Mouse (Mus musculus): Measurements from ENCODE around the gene Slc4a5. TPM values are rescaled to one million over a fixed set of nuclear protein-coding genes. Genes with fewer than 3 reads are reported as not detected.

Slc4a5 gene
- total RNA-seq (2012; rRNA removed), result 100 and 104 TPM in 2 replicates

DNA sequence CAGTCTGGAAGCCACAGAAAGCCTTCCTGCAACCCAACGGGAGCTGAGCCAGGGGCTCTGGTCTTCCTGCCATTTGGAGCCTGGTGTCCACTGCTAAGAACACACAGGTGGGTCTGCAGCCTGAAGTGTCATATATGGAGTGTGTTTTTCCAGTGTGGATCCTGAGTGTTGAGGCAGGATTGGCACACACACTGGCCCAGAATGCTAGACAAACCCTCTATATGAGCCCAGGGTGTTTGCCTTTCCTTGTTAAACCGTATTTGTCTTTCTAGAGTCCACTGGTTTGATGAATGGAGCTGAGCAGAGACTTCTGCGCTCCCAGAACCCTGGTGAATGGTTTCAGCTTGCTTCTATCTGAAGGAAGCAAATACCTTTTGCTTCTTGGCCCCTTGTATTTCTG is at the start of gene Slc4a5:
Slc4a5 (plus strand) TSS at position 15 of the 400 bp plus-strand sequence.
- Histone ChIP-seq H3K27ac (ENCODE audit: insufficient read depth, low read depth, low read length, poor library complexity, severe bottlenecking) (no peak within 1 kb of the TSS), H3K9ac (ENCODE audit: insufficient read depth, low read depth, low read length, poor library complexity, severe bottlenecking) (no peak within 1 kb of the TSS), H3K4me3 (ENCODE audit: insufficient read depth in 1 of 2, low read depth in 1 of 2, low read length in 2 of 2, poor library complexity in 1 of 2, severe bottlenecking in 1 of 2) (no peak within 1 kb of the TSS), H3K9me3 (ENCODE audit: control insufficient read depth, insufficient read depth, low read depth, low read length) (no peaks in the 10 kb centered on the region), H3K36me3 (ENCODE audit: control insufficient read depth, insufficient read depth, low read length, poor library complexity, severe bottlenecking) (no peaks in the 10 kb centered on the region), H3K4me1 (ENCODE audit: control insufficient read depth in 2 of 2, insufficient read depth in 2 of 2, low read length in 2 of 2, poor library complexity in 1 of 2) (no peaks in the 10 kb centered on the region)
- in situ Hi-C loops (cut with MboI; ENCODE audit: low sequenced_read_pairs in 2 of 2, unreplicated experiment in 2 of 2), result loop anchor here in 1 of 2 experiments (10.0 kb wide), 1 partner anchor 55 kb away; no protein-coding TSS in a partner anchor
- TF ChIP-seq MAFK (IDR thresholded peaks at IDR 0.05; ENCODE audit: insufficient read depth, low read depth, low read length) (no peak), ZC3H11A (IDR thresholded peaks at IDR 0.05; ENCODE audit: borderline replicate concordance, low read depth, low read length) (no peak), ZNF384 (IDR thresholded peaks at IDR 0.05; ENCODE audit: low read depth, low read length) (no peak), CHD2 (IDR thresholded peaks at IDR 0.05; ENCODE audit: low read depth, low read length) (no peak), HCFC1 (IDR thresholded peaks at IDR 0.05; ENCODE audit: borderline replicate concordance, insufficient read depth, low read length) (no peak)
- no peak for DNase-seq (ENCODE audit: low read depth, low spot score)

DNA sequence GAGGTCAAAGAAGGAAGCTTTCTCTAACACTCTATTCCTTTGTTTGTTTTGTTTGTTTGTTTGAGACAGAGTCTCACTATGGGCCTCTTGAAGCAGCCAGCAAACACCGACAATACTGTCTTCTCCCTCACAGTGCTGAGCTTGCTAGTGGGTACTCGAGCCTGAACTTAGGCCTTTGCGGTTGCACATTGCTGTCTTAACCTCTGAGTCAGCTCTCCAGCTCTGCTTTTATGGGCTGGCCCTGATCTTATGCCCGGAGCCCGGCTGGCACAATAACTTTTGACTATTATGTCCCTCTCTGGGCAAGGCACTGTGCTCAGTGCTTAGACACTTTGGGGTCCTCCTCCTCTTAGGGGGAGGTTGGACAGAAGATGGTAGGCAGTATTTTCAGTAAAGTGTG is 49.8 kb upstream of the Slc4a5 start:
- Histone ChIP-seq H3K4me3 (ENCODE audit: insufficient read depth in 1 of 2, low read depth in 1 of 2, low read length in 2 of 2, poor library complexity in 1 of 2, severe bottlenecking in 1 of 2) (no peak overlapping the region), H3K36me3 (ENCODE audit: control insufficient read depth, insufficient read depth, low read length, poor library complexity, severe bottlenecking) (no peaks in the 10 kb centered on the region), H3K27ac (ENCODE audit: insufficient read depth, low read depth, low read length, poor library complexity, severe bottlenecking) (no peak overlapping the region), H3K9ac (ENCODE audit: insufficient read depth, low read depth, low read length, poor library complexity, severe bottlenecking) (no peak overlapping the region), H3K4me1 (ENCODE audit: control insufficient read depth in 2 of 2, insufficient read depth in 2 of 2, low read length in 2 of 2, poor library complexity in 1 of 2) (no peaks in the 10 kb centered on the region), H3K9me3 (ENCODE audit: control insufficient read depth, insufficient read depth, low read depth, low read length) (no peaks in the 10 kb centered on the region)
- TF ChIP-seq HCFC1 (IDR thresholded peaks at IDR 0.05; ENCODE audit: borderline replicate concordance, insufficient read depth, low read length), result no peak
- TF ChIP-seq MAFK (IDR thresholded peaks at IDR 0.05; ENCODE audit: insufficient read depth, low read depth, low read length), result no peak
- TF ChIP-seq CHD2 (IDR thresholded peaks at IDR 0.05; ENCODE audit: low read depth, low read length), result no peak
- no peak for TF ChIP-seq ZNF384 (IDR thresholded peaks at IDR 0.05; ENCODE audit: low read depth, low read length)
- no peak for TF ChIP-seq ZC3H11A (IDR thresholded peaks at IDR 0.05; ENCODE audit: borderline replicate concordance, low read depth, low read length)
- DNase-seq (ENCODE audit: low read depth, low spot score), result no peak
- in situ Hi-C loops (cut with MboI; ENCODE audit: low sequenced_read_pairs in 2 of 2, unreplicated experiment in 2 of 2), result no loop called here

DNA sequence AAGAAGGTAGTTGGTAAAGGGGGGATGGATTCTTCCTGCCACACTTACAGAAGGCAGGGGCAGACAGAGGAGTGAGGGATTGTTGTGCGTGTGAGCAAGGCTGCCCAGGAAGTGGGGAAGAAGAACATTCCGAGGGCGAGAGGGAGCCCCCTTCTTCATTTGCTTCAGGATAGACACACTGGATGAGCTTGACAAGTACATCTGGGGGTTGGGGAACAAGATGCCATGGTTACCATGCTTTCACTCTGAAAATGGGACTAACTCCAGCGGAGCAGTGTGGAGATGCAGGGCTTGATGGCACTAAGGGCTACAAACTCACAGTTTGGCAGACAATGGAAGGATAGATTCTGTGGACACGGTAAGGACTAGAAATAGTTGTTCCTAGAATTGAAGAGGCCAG is 48.6 kb upstream of the Slc4a5 start:
- Histone ChIP-seq H3K4me1 (ENCODE audit: control insufficient read depth in 2 of 2, insufficient read depth in 2 of 2, low read length in 2 of 2, poor library complexity in 1 of 2) (no peaks in the 10 kb centered on the region), H3K4me3 (ENCODE audit: insufficient read depth in 1 of 2, low read depth in 1 of 2, low read length in 2 of 2, poor library complexity in 1 of 2, severe bottlenecking in 1 of 2) (no peak overlapping the region), H3K36me3 (ENCODE audit: control insufficient read depth, insufficient read depth, low read length, poor library complexity, severe bottlenecking) (no peaks in the 10 kb centered on the region; the same call in 1 of the 2 replicates), H3K27ac (ENCODE audit: insufficient read depth, low read depth, low read length, poor library complexity, severe bottlenecking) (no peak overlapping the region), H3K9me3 (ENCODE audit: control insufficient read depth, insufficient read depth, low read depth, low read length) (no peaks in the 10 kb centered on the region), H3K9ac (ENCODE audit: insufficient read depth, low read depth, low read length, poor library complexity, severe bottlenecking) (no peak overlapping the region; the same call in 1 of the 2 replicates)
- in situ Hi-C loops (cut with MboI; ENCODE audit: low sequenced_read_pairs in 2 of 2, unreplicated experiment in 2 of 2), result no loop called here
- TF ChIP-seq MAFK (IDR thresholded peaks at IDR 0.05; ENCODE audit: insufficient read depth, low read depth, low read length), result no peak
- no peak for DNase-seq (ENCODE audit: low read depth, low spot score)

DNA sequence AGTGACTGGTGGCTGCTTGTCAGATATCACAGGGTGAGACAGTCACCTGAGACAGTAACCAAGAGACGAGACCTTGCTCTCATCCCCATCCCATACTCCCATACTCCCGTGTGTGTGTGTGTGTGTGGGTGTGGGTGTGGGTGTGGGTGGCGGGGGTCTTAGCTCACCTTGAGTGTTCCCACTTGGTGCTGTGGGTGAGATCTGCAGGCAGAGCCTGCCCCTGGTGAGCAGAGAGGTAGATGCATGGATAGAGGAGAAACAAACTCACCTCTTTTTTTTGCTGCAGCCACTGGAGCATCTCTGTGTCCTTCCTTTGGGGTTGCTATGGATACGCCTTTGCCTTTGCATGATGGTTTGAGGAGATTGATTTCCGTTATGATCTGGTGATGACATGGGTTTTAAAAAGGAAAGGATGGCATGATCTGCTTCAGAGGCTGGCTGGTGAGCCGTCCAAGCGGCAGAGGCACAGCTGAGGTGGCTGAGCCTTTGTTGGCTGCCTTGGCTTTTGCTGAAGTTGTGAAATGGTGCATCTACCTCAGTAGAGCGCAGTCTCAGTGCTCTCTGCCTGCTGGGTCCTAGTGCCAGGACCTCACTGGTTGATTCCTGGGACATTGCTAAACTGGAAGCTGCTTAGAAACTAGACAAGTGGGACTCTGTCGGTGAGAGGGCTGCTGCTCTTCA is 47.2 kb upstream of the Slc4a5 start:
- in situ Hi-C loops (cut with MboI; ENCODE audit: low sequenced_read_pairs in 2 of 2, unreplicated experiment in 2 of 2), result no loop called here
- Histone ChIP-seq H3K9me3 (ENCODE audit: control insufficient read depth, insufficient read depth, low read depth, low read length) (no peaks in the 10 kb centered on the region), H3K27ac (ENCODE audit: insufficient read depth, low read depth, low read length, poor library complexity, severe bottlenecking) (no peak overlapping the region), H3K4me1 (ENCODE audit: control insufficient read depth in 2 of 2, insufficient read depth in 2 of 2, low read length in 2 of 2, poor library complexity in 1 of 2) (no peaks in the 10 kb centered on the region), H3K4me3 (ENCODE audit: insufficient read depth in 1 of 2, low read depth in 1 of 2, low read length in 2 of 2, poor library complexity in 1 of 2, severe bottlenecking in 1 of 2) (no peak overlapping the region), H3K9ac (ENCODE audit: insufficient read depth, low read depth, low read length, poor library complexity, severe bottlenecking) (no peak overlapping the region), H3K36me3 (ENCODE audit: control insufficient read depth, insufficient read depth, low read length, poor library complexity, severe bottlenecking) (no peaks in the 10 kb centered on the region; the same call in 1 of the 2 replicates)
- no peak for DNase-seq (ENCODE audit: low read depth, low spot score)
- TF ChIP-seq CHD2 (IDR thresholded peaks at IDR 0.05; ENCODE audit: low read depth, low read length) (no peak), HCFC1 (IDR thresholded peaks at IDR 0.05; ENCODE audit: borderline replicate concordance, insufficient read depth, low read length) (no peak), ZNF384 (IDR thresholded peaks at IDR 0.05; ENCODE audit: low read depth, low read length) (no peak), ZC3H11A (IDR thresholded peaks at IDR 0.05; ENCODE audit: borderline replicate concordance, low read depth, low read length) (no peak), MAFK (IDR thresholded peaks at IDR 0.05; ENCODE audit: insufficient read depth, low read depth, low read length) (no peak)

DNA sequence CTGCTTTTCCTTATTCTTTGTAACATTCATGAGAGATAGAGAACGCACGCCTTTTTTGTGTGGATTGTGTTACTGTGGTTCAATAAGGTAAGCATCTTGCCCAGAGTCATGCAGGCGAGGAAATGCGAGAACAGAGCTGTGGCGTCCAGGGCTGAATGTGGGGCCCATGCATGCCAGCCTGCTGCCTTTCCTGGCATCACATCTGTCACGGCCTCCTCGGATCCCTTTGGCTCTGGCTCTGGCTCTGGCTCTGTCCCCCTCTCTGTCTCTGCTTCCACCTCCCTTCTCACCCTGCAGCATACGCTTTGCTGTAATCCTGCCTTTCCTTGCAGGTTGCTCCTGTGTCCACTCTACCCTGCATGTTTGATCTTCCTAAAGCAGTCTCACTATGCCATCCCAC is 43.6 kb upstream of the Slc4a5 start:
- no peak for DNase-seq (ENCODE audit: low read depth, low spot score)
- Histone ChIP-seq H3K9me3 (ENCODE audit: control insufficient read depth, insufficient read depth, low read depth, low read length) (no peaks in the 10 kb centered on the region), H3K27ac (ENCODE audit: insufficient read depth, low read depth, low read length, poor library complexity, severe bottlenecking) (no peak overlapping the region), H3K36me3 (ENCODE audit: control insufficient read depth, insufficient read depth, low read length, poor library complexity, severe bottlenecking) (no peaks in the 10 kb centered on the region; the same call in 1 of the 2 replicates), H3K4me1 (ENCODE audit: control insufficient read depth in 2 of 2, insufficient read depth in 2 of 2, low read length in 2 of 2, poor library complexity in 1 of 2) (no peaks in the 10 kb centered on the region), H3K9ac (ENCODE audit: insufficient read depth, low read depth, low read length, poor library complexity, severe bottlenecking) (no peak overlapping the region), H3K4me3 (ENCODE audit: insufficient read depth in 1 of 2, low read depth in 1 of 2, low read length in 2 of 2, poor library complexity in 1 of 2, severe bottlenecking in 1 of 2) (no peak overlapping the region)
- no peak for TF ChIP-seq CHD2 (IDR thresholded peaks at IDR 0.05; ENCODE audit: low read depth, low read length)
- TF ChIP-seq MAFK (IDR thresholded peaks at IDR 0.05; ENCODE audit: insufficient read depth, low read depth, low read length), result no peak
- TF ChIP-seq HCFC1 (IDR thresholded peaks at IDR 0.05; ENCODE audit: borderline replicate concordance, insufficient read depth, low read length), result no peak
- no peak for TF ChIP-seq ZC3H11A (IDR thresholded peaks at IDR 0.05; ENCODE audit: borderline replicate concordance, low read depth, low read length)
- no peak for TF ChIP-seq ZNF384 (IDR thresholded peaks at IDR 0.05; ENCODE audit: low read depth, low read length)
- in situ Hi-C loops (cut with MboI; ENCODE audit: low sequenced_read_pairs in 2 of 2, unreplicated experiment in 2 of 2), result no loop called here

Measured in ES-E14 (cell line).